19 mouse cellular contexts compared by ENCODE assay signal in genomic region chr9:69592329-69593062, GRCm38 (mm10).
A peak's percentile ranks its signal among the peaks of the same experiment; 100 is the strongest.
DNase-seq lines count a peak whose midpoint lies in the region; ATAC-seq and TF ChIP-seq lines count a peak whose summit lies in the region.
"Had no signal": no experiment of that assay in that cellular context is flagged by ENCODE, and none has a peak within 500 bp of the region (broad histone marks: within the 10 kb centered on the region; RNA-seq: fewer than 3 reads in every experiment).

No protein-coding gene starts in this region.

- peak overlapping the region; percentile 22; the same call in 1 of the 2 replicates for H3K4me2 ChIP-seq in midbrain, embryonic 14.5 days (ENCODE audit: low read length)
- H3K4me2 ChIP-seq: embryonic facial prominence, embryonic 13.5 days; heart, embryonic 15.5 days; limb, embryonic 15.5 days had no signal

- no peak for TF ChIP-seq CTCF in heart, adult 2 months (IDR thresholded peaks at IDR 0.05)

- no peaks in the 10 kb centered on the region for H3K27me3 ChIP-seq in heart, adult 2 months (ENCODE audit: control insufficient read depth, insufficient read depth, low read length)
- H3K27me3 ChIP-seq in midbrain, embryonic 14.5 days (ENCODE audit: control insufficient read depth, insufficient read depth, low read length), result no peaks in the 10 kb centered on the region
- H3K27me3 ChIP-seq: embryonic facial prominence, embryonic 13.5 days; heart, embryonic 15.5 days; limb, embryonic 15.5 days; megakaryocyte, embryonic 14.5 days had no signal

- no peak for TF ChIP-seq EP300 in heart, adult 2 months (IDR thresholded peaks at IDR 0.05; ENCODE audit: insufficient read depth, low read depth, low read length)

- DNase-seq in heart, adult 11 months, result peak; percentile 12
- DNase-seq in heart, adult 2 months, result no peak
- peak; percentile 89 for DNase-seq in retina, postnatal 1 day
- DNase-seq in retina, embryonic 14.5 days (ENCODE audit: low spot score), result no peak
- peak; percentile 64 for DNase-seq in midbrain, embryonic 14.5 days
- DNase-seq in adrenal gland, adult 18-20 months (ENCODE audit: low spot score in 2 of 2), result no peak
- DNase-seq in cerebellum, adult 11-12 months, result no peak
- DNase-seq: adrenal gland, postnatal 10 days; cerebellum, adult 9-10 months; gastrocnemius, adult 2 months; kidney, adult 2 months; kidney, postnatal 25 days; lung, postnatal 10 days; right cerebral cortex, postnatal 25 days; thymus, postnatal 14 days had no signal

- H3K79me2 ChIP-seq in heart, adult 2 months (replicated peaks; ENCODE audit: control insufficient read depth, insufficient read depth, low read length), result no peaks in the 10 kb centered on the region

- no peak for ATAC-seq in midbrain, embryonic 14.5 days (ENCODE audit: low FRiP score, low TSS enrichment)

- no peaks in the 10 kb centered on the region for H3K4me1 ChIP-seq in heart, adult 2 months (ENCODE audit: control insufficient read depth, insufficient read depth, low read length)
- H3K4me1 ChIP-seq in midbrain, embryonic 14.5 days (ENCODE audit: control insufficient read depth, insufficient read depth, low read length), result no peaks in the 10 kb centered on the region
- H3K4me1 ChIP-seq: heart, embryonic 15.5 days; limb, embryonic 15.5 days; megakaryocyte, embryonic 14.5 days had no signal

- TF ChIP-seq POLR2A in heart, adult 2 months (IDR thresholded peaks at IDR 0.05; ENCODE audit: insufficient read depth, low read depth, low read length), result no peak

- H3K36me3 ChIP-seq in heart, adult 2 months (ENCODE audit: control insufficient read depth, insufficient read depth, low read length), result no peaks in the 10 kb centered on the region
- no peaks in the 10 kb centered on the region for H3K36me3 ChIP-seq in midbrain, embryonic 14.5 days (ENCODE audit: control insufficient read depth, insufficient read depth, low read length)
- H3K36me3 ChIP-seq: embryonic facial prominence, embryonic 13.5 days; heart, embryonic 15.5 days; limb, embryonic 15.5 days had no signal

- H3K4me3 ChIP-seq in heart, adult 2 months, result no peak overlapping the region
- H3K4me3 ChIP-seq in midbrain, embryonic 14.5 days (replicated peaks; ENCODE audit: low read depth, low read length), result no peak overlapping the region
- H3K4me3 ChIP-seq: embryonic facial prominence, embryonic 13.5 days; gastrocnemius, adult 2 months; heart, embryonic 15.5 days; limb, embryonic 15.5 days; megakaryocyte, embryonic 14.5 days had no signal

- no peak overlapping the region for H3K27ac ChIP-seq in heart, adult 2 months
- H3K27ac ChIP-seq in midbrain, embryonic 14.5 days (replicated peaks; ENCODE audit: low read depth, low read length), result no peak overlapping the region
- H3K27ac ChIP-seq: embryonic facial prominence, embryonic 13.5 days; gastrocnemius, adult 2 months; heart, embryonic 15.5 days; limb, embryonic 15.5 days had no signal

- intact Hi-C loops in heart, adult 2 months (cut with DNase I), result no loop called here

- H3K9me3 ChIP-seq in midbrain, embryonic 14.5 days (ENCODE audit: control insufficient read depth, low read length), result no peaks in the 10 kb centered on the region
- H3K9me3 ChIP-seq: embryonic facial prominence, embryonic 13.5 days; heart, embryonic 15.5 days; limb, embryonic 15.5 days; megakaryocyte, embryonic 14.5 days had no signal

- WGBS in heart, adult 2 months, result 74% methylated on average over 14 of the region's 15 CpGs
- WGBS in midbrain, embryonic 14.5 days, result 44% methylated on average over 15 of the region's 15 CpGs

- no peak overlapping the region for H3K9ac ChIP-seq in heart, adult 2 months (ENCODE audit: low read depth, low read length)
- no peak overlapping the region for H3K9ac ChIP-seq in midbrain, embryonic 14.5 days (replicated peaks; ENCODE audit: low read length)
- H3K9ac ChIP-seq: embryonic facial prominence, embryonic 13.5 days; heart, embryonic 15.5 days; limb, embryonic 15.5 days had no signal

Comparison
In these comparisons a context has a peak if more than half of its experiments do, and no peak if none do; other contexts are left out.
1. DNase-seq: peak in heart, adult 11 months (single experiment), retina, postnatal 1 day (single experiment) and midbrain, embryonic 14.5 days (single experiment); none in heart, adult 2 months (0 of 2), retina, embryonic 14.5 days (single experiment), adrenal gland, adult 18-20 months (0 of 2) and cerebellum, adult 11-12 months (single experiment).